Mouse (Mus musculus) limb, embryonic 15.5 days (tissue): ENCODE results near the gene Igsf21. TPM values are rescaled to one million over a fixed set of nuclear protein-coding genes. Genes with fewer than 3 reads are reported as not detected.

ENCODE experiments used
- ATAC-seq: fragments of 200-750 bp; cut with Nextera tagmentation; 2 replicates; pipeline ENCODE4 v1.8.0; 2017; ENCODE audit warnings: low read depth, moderate TSS enrichment; ENCODE audit not compliant: insufficient number of reproducible peaks, low FRiP score, low TSS enrichment
- H3K27ac ChIP-seq: fragments of 300-500 bp; sonication (generic); 2 replicates; pipeline ENCODE4 v1.5.1; 2015; ENCODE audit warnings: moderate library complexity, mild to moderate bottlenecking, inconsistent platforms
- H3K27me3 ChIP-seq: fragments of 300-500 bp; sonication (generic); 2 replicates; pipeline ENCODE4 v1.6.1; 2015; ENCODE audit warnings: inconsistent platforms
- H3K36me3 ChIP-seq: fragments of 300-500 bp; sonication (generic); 2 replicates; pipeline ENCODE4 v1.6.1; 2015; ENCODE audit warnings: inconsistent platforms
- H3K4me1 ChIP-seq: fragments of 300-500 bp; sonication (generic); 2 replicates; pipeline ENCODE4 v1.6.1; 2015; ENCODE audit warnings: inconsistent platforms
- H3K4me2 ChIP-seq: fragments of 300-500 bp; sonication (generic); 2 replicates; pipeline ENCODE4 v1.6.1; 2015; ENCODE audit warnings: mild to moderate bottlenecking, inconsistent platforms
- H3K4me3 ChIP-seq: fragments of 300-500 bp; sonication (generic); 2 replicates; pipeline ENCODE4 v1.5.1; 2015; ENCODE audit warnings: mild to moderate bottlenecking, inconsistent platforms
- H3K9ac ChIP-seq: fragments of 300-500 bp; sonication (generic); 2 replicates; pipeline ENCODE4 v1.6.1; 2015; ENCODE audit warnings: inconsistent platforms
- H3K9me3 ChIP-seq: fragments of 300-500 bp; sonication (generic); 2 replicates; pipeline ENCODE4 v1.6.1; 2016; ENCODE audit warnings: inconsistent platforms
- WGBS: fragments of 180-500 bp; shearing (Covaris S2); methylation state at CpG from one replicate; pipeline ENCODE4 v1.1.7; 2015; 5-methylcytosine and 5-hydroxymethylcytosine counted together
- polyA plus RNA-seq: library from polyadenylated mRNA; unstranded; fragments of >200 nt; fragmentation: Nextera tagmentation; extraction: Ambion mirVana; gene quantifications from 2 replicates; pipeline ENCODE4 v1.2.1, GENCODE M21; 2015

The Igsf21 gene
- polyA plus RNA-seq, 1 experiment from 2014 or later = 0.73 TPM

DNA sequence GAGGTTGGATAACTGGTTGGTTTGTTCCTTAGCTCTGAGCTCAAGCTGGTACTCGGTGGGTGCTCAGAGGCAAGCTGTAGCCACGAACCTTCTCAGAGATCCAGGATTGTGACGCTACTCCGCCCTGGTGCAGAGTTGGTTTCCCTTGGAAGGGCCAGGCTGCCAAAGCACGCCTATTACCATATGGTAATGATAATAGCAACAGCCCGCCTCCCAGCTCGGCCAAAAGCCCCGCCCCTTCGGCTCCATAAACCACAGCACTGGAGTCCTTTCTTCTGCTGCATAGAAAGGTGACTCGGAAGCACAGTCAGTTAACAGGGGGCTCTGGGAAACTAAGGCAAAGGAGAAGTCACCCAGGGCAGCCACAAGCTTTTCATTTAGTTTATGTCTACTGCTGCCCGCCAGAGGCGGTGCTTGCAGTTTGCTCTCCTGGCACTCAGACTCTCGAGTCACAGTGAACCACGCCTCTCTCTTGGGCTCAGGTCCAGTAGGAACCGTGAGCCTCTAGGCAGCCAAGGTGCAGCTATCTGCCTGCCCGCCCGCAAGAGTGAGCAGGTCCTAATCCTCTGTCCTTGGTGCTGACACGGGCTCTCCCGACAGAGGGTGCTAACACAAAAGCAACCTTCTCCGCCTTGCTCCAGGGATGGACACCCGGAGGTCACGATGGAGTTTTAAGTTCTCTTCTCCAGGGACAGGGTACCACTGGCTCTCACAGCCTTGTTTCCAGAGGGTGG is 2.6 kb upstream of the Igsf21 start:
- Histone ChIP-seq H3K9ac (no peak overlapping the region), H3K27ac (no peak overlapping the region), H3K4me3 (no peak overlapping the region), H3K4me1 (peaks cover 23% of the 10 kb centered on the region), H3K4me2 (no peak overlapping the region), H3K9me3 (no peaks in the 10 kb centered on the region), H3K36me3 (no peaks in the 10 kb centered on the region), H3K27me3 (peaks cover 80% of the 10 kb centered on the region)
- no peak for ATAC-seq
- WGBS = 6% methylated on average over 22 of the region's 22 CpGs

DNA sequence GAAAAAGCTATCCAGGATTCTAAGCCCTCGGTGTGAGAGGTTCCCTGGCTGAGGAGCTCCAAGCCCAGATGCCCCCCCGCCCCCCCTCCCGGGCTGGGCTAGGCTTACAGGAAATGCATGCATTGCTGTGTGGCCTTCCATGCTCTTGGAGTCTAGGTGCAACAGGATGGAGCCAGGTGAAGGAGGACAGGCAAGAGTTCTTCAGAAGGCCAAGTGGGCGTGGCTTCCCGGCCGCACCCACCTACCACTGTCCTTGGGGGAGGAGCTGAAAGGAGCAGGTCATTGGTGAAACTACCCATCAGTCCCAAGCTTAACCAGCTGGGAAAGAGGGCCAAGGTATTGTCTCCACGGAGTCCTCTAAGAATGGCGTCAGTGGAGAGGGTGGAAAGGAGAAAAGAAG is 1.8 kb upstream of the Igsf21 start:
- Histone ChIP-seq H3K4me1 (peaks cover 25% of the 10 kb centered on the region), H3K36me3 (no peaks in the 10 kb centered on the region), H3K9me3 (no peaks in the 10 kb centered on the region), H3K27me3 (peaks cover 87% of the 10 kb centered on the region), H3K9ac (no peak overlapping the region), H3K27ac (no peak overlapping the region), H3K4me3 (no peak overlapping the region), H3K4me2 (no peak overlapping the region)
- ATAC-seq = no peak
- WGBS = 6% methylated on average over 8 of the region's 8 CpGs

DNA sequence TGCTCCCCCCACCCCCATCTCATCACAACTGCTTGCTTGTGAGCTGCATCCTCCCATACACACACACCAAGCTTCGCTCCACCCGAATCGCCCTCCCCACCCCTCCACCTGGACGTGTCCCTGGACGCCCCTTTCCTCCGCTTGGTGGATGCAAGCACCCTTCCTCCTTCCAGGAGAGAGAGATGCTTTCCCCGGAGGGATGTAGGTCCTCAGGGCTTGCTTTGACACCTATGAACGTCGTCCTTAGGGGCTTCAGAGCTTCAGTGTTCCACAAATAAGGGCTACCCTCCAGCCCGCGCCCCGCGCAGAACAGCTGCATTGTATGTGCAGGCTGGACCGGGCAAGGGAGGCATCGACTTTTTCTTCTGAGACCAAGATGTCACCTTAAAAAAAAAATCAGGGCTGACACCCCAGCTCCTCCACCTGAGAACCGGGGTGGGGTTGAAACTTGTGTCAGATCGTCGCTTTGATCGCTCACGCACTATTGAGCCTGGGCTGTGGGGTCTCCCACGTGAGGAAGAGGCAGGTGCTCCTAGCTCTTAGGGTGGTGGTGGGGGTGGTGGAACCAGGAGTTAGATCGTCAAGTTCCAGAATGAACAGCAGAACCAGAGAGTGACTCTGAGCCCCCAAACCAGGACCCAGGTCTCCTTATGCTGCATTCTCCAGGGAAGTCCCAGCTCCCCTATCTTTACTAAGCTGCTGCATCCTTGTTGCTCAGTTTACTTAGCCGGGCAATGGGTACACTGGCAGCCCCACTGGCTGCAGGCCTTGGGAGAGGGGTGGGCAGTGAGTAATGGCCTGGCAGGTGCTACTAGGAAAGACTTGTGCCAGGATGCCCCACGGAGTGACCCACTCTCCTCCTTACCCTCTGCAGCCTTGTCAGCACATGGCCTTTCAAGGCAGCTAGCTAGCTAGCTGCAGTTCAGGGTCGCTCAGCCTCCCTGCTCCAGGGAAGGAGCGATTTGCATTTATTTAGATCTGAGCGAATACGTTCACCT is 721 bp upstream of the Igsf21 start:
- no peaks in the 10 kb centered on the region for H3K36me3 ChIP-seq
- peak overlapping the region; percentile 28; the same call in 1 of the 2 replicates for H3K4me3 ChIP-seq
- ATAC-seq = no peak
- H3K4me1 ChIP-seq = peaks cover 25% of the 10 kb centered on the region
- H3K9ac ChIP-seq = no peak overlapping the region
- no peak overlapping the region for H3K27ac ChIP-seq
- no peaks in the 10 kb centered on the region for H3K9me3 ChIP-seq
- 10% methylated on average over 28 of the region's 28 CpGs for WGBS
- peaks cover 98% of the 10 kb centered on the region for H3K27me3 ChIP-seq
- peak overlapping the region; percentile 41 for H3K4me2 ChIP-seq

DNA sequence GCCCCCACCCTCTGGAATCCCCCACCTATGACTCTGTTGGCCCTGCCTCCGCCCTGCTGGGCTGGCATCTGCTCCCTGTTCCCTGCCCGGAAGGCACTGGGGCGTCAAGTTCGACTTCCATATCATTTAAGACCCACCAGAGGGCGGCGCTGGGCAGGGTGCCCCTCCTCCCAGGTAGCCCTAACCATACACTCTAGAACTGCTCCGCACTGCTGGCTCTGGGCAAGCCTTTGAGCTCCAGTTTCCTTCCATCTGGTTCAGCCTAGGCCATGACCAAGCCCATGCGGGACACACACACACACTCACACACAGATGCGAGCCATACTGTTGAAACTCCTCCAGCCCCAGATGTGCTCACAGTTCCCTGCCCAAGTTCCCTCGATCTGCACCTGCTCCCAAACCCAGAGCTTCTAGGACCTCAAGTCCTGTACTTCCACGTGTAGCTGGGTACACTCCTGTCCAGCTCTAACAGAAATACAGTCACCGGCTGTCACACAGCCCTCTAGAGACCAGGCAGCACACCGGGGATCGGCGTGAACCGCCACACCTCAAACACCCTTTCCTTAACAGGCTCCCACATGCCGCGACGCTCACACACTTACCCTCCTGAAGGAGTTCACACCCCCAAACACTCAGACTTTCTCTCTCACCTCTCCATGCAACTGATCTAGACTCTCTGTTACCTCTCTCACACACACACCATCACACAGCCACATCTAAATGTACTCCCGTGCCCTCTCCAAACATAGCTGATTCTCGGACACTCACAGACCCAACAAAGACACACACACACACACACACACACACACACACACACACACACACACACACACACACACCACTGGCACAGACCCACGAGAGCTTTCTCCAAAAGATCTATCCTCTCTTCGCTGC is 1.1 kb downstream of the Igsf21 start:
- WGBS = 4% methylated on average over 21 of the region's 23 CpGs
- ATAC-seq = no peak
- H3K36me3 ChIP-seq = no peaks in the 10 kb centered on the region
- peaks cover 25% of the 10 kb centered on the region for H3K4me1 ChIP-seq
- no peak overlapping the region for H3K4me3 ChIP-seq
- H3K9ac ChIP-seq = no peak overlapping the region
- H3K27me3 ChIP-seq = peaks cover 91% of the 10 kb centered on the region
- H3K9me3 ChIP-seq = no peaks in the 10 kb centered on the region
- no peak overlapping the region for H3K27ac ChIP-seq
- peak overlapping the region; percentile 41; the same call in 1 of the 2 replicates for H3K4me2 ChIP-seq

DNA sequence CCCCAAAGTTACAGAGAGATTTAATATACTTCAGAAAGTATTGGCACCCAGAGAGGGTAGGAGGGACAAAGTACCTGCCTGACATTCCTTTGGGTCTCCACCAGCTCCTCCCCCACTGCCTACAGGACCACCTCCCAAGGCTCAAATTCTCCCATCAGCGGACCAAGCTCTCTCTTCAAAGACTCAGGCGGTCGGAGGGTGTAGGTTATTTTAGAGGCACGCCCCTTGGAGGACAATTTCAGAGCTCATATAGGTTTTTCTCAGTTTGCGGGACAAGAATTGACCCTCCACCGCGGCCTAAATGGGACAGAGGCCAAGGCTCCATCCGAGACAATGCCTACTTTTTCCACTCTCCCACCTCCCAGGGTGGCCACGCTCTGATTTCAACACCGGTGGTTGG is 1.7 kb downstream of the Igsf21 start:
- ATAC-seq = no peak
- Histone ChIP-seq H3K9me3 (no peaks in the 10 kb centered on the region), H3K27me3 (peaks cover 84% of the 10 kb centered on the region), H3K4me1 (peaks cover 25% of the 10 kb centered on the region), H3K4me3 (no peak overlapping the region), H3K27ac (no peak overlapping the region), H3K9ac (no peak overlapping the region), H3K36me3 (no peaks in the 10 kb centered on the region), H3K4me2 (no peak overlapping the region)
- WGBS = 2% methylated on average over 10 of the region's 10 CpGs

DNA sequence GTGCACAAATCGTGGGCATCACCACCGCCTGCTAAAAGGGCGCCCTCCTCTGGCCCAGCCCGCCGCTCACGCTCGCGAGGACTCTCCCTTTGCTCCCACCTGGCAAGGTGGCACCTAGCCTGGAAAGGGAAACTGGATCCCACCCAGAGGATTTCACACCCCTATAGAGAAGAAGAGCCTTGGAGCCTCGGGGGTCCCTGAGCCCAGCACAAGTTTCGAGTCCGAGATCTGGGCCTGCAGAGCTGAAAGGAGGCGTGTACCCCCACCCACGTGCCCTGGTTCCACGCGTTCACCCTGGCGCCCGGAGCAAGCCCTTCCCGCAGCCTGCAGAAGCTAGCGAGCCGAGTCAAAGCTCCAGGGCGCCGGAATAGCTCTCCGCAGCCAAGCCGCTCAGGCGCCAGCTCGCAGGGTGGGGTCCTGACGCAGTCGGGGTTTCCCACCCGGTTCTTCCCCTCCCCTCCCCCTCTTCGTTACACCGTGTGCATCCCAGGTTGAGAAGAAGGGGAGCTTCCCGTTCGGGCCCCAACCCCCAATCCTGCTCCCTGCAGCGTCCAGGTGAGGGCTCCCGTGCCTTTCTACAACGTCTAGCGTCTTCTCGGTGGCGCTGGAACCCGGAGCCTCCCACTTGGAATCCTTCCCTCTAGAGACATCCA is 2.3 kb downstream of the Igsf21 start:
- ATAC-seq = no peak
- Histone ChIP-seq H3K9me3 (no peaks in the 10 kb centered on the region), H3K4me2 (no peak overlapping the region), H3K4me1 (peaks cover 24% of the 10 kb centered on the region), H3K9ac (no peak overlapping the region), H3K4me3 (no peak overlapping the region), H3K36me3 (no peaks in the 10 kb centered on the region), H3K27ac (no peak overlapping the region), H3K27me3 (peaks cover 79% of the 10 kb centered on the region)
- WGBS = 2% methylated on average over 40 of the region's 40 CpGs

DNA sequence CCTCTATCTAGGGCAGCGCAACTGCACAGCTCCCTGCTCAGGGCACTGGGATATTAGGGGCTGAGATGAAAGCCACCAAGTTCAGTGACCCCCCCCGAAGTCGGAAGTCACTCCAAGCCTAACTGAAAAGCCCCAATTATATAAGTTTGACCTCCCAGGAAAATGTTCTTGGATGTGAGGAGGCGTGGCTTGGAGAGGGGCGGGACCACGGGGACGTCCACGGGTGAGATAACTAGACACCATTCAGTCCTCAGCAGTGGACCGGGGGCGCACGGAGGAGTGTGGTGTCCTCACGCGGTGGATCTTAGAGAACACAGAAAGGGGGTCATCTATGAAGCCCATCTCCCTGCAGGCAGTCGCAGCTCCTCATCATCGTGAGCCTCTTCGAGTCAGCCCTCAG is 3.4 kb downstream of the Igsf21 start:
- H3K27me3 ChIP-seq = peaks cover 68% of the 10 kb centered on the region
- no peak overlapping the region for H3K27ac ChIP-seq
- no peak overlapping the region for H3K9ac ChIP-seq
- no peak overlapping the region for H3K4me2 ChIP-seq
- no peak overlapping the region for H3K4me3 ChIP-seq
- ATAC-seq = no peak
- H3K36me3 ChIP-seq = no peaks in the 10 kb centered on the region
- no peaks in the 10 kb centered on the region for H3K9me3 ChIP-seq
- peaks cover 18% of the 10 kb centered on the region for H3K4me1 ChIP-seq
- WGBS = 19% methylated on average over 16 of the region's 16 CpGs

DNA sequence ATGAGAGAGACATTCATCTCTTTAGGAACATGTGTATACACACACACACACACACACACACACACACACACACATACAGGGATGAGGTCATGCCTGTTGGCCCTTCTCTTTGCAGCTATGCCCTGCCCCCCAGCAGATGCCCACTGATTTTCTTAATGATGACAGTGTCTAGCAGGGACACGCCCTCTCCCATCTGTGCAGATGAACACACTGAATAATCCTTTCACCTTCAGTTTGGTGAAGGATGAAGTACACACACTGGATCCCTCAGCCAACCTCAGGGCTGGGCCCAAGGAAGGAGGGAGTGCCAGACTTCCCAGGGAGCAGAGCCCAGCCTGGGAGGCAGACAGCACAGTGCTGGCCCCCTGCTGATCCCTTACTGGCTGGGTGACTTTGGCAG is 4.3 kb downstream of the Igsf21 start:
- WGBS = 53% methylated on average over 1 of the region's 1 CpGs

DNA sequence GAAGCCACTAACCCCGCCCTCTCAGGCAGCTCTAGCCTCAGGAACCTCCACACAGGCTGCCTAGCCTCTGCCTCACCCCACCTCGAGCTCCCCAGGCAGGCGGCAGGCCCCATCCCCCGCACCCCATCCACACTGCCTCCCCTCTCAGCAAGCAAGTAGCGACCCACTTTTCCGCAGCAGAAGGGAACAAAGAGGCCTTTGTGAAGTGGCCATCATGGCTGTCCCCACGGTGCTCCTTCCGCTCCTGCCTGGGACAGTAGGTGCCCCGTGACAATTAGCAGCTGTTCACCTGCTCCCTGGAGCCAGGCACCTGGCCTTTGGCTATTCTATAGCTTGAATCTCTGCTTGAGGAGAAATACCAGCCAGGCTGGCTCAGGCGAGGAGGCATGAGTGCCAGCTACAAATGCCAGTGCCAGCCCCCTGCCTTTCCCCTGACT is 9.3 kb downstream of the Igsf21 start:
- WGBS = 24% methylated on average over 10 of the region's 10 CpGs
- H3K36me3 ChIP-seq = no peaks in the 10 kb centered on the region
- no peaks in the 10 kb centered on the region for H3K9me3 ChIP-seq
- H3K4me2 ChIP-seq = no peak overlapping the region
- H3K9ac ChIP-seq = no peak overlapping the region
- H3K27me3 ChIP-seq = peaks cover 9% of the 10 kb centered on the region
- ATAC-seq = no peak
- H3K27ac ChIP-seq = no peak overlapping the region
- no peaks in the 10 kb centered on the region for H3K4me1 ChIP-seq
- H3K4me3 ChIP-seq = no peak overlapping the region

More for the DNA sequence above, 4.3 kb downstream of the Igsf21 start:
- H3K9me3 ChIP-seq = no peaks in the 10 kb centered on the region
- H3K36me3 ChIP-seq = no peaks in the 10 kb centered on the region
- peaks cover 18% of the 10 kb centered on the region for H3K4me1 ChIP-seq
- peaks cover 59% of the 10 kb centered on the region for H3K27me3 ChIP-seq
- H3K9ac ChIP-seq = no peak overlapping the region
- no peak overlapping the region for H3K4me3 ChIP-seq
- no peak overlapping the region for H3K27ac ChIP-seq
- no peak overlapping the region for H3K4me2 ChIP-seq
- no peak for ATAC-seq

DNA sequence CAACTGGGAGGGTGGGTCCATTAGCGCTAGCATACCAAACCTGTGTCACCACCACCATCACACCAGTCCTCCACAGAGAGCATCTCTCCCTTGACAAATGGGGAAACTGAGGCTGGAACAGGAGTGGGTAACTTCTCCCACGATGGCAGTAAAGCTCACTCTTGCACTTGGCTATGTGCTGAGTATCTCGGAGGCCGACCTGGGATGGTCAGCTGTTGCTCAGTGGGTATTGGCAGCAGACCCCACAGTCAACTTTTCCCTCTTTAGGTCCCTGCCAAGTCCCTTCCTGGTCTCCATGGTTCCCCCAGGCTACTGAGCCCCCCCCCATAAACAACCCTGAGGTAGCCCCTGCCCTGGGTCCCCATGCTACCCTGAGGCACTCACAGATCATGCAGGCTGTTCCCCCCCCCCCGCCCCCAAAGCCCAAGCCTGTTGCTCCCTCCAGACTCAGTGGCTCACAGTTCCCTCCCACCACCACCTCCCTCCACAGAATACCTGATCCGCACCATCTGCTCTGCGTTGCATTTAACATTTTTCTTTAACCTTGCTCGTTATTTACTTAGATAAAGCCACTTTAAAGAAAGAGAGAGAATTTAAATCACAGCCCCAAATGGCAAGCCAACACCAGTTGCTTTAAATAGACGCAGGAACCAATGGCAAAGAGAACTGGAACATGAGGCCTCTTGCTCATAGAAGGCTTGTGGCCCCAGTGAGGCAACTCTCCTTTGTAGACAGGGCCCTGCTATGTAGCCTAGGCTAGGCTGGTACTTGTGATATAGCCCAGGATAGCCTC is 11.0 kb downstream of the Igsf21 start:
- Histone ChIP-seq H3K4me1 (no peaks in the 10 kb centered on the region), H3K9me3 (no peaks in the 10 kb centered on the region), H3K36me3 (no peaks in the 10 kb centered on the region), H3K4me2 (no peak overlapping the region), H3K4me3 (no peak overlapping the region), H3K27me3 (no peaks in the 10 kb centered on the region), H3K9ac (no peak overlapping the region), H3K27ac (no peak overlapping the region)
- WGBS = 56% methylated on average over 9 of the region's 9 CpGs
- ATAC-seq = no peak
